Mouse (Mus musculus) kidney, embryonic 16.5 days (tissue): ENCODE measurements at regions not wholly inside any gene's neighbourhood (a gene's known extent, or its start where the extent isn't known, plus 50 kb on each side); places are given as distances from the start of the nearest gene placed in this dataset.

ENCODE experiments used
- ATAC-seq: fragments of 200-750 bp; cut with Nextera tagmentation; 2 replicates; pipeline ENCODE4 v1.8.0; 2017; ENCODE audit warnings: moderate TSS enrichment; ENCODE audit not compliant: low FRiP score, low TSS enrichment
- H3K27ac ChIP-seq: fragments of 300-500 bp; sonication (generic); 2 replicates; pipeline ENCODE4 v1.5.1; 2014; ENCODE audit warnings: low read length
- H3K27me3 ChIP-seq: fragments of 300-500 bp; sonication (generic); 2 replicates; pipeline ENCODE4 v1.6.1; 2014; ENCODE audit warnings: low read length, control low read depth, mixed read lengths; ENCODE audit not compliant: insufficient read depth
- H3K36me3 ChIP-seq: fragments of 300-500 bp; sonication (generic); 2 replicates; pipeline ENCODE4 v1.6.1; 2014; ENCODE audit warnings: low read length, control low read depth, mixed read lengths; ENCODE audit not compliant: insufficient read depth
- H3K4me1 ChIP-seq: fragments of 300-500 bp; sonication (generic); 2 replicates; pipeline ENCODE4 v1.6.1; 2014; ENCODE audit warnings: low read length, control low read depth, mixed read lengths; ENCODE audit not compliant: insufficient read depth
- H3K4me2 ChIP-seq: fragments of 300-500 bp; sonication (generic); replicated peaks from 2 replicates; pipeline ENCODE4 v1.6.1; 2014; ENCODE audit warnings: low read depth, low read length
- H3K4me3 ChIP-seq: fragments of 300-500 bp; sonication (generic); 2 replicates; pipeline ENCODE4 v1.5.1; 2014; ENCODE audit warnings: mild to moderate bottlenecking, low read length
- H3K9ac ChIP-seq: fragments of 300-500 bp; sonication (generic); replicated peaks from 2 replicates; pipeline ENCODE4 v1.6.1; 2014; ENCODE audit warnings: low read length
- H3K9me3 ChIP-seq: fragments of 300-500 bp; sonication (generic); 2 replicates; pipeline ENCODE4 v1.6.1; 2016; ENCODE audit warnings: low read length, control low read depth
- WGBS: fragments of 180-500 bp; shearing (Covaris S2); extraction: QIAGEN DNeasy Blood & Tissue Kit; methylation state at CpG from one replicate; pipeline ENCODE4 v1.1.7; 2014; 5-methylcytosine and 5-hydroxymethylcytosine counted together

DNA sequence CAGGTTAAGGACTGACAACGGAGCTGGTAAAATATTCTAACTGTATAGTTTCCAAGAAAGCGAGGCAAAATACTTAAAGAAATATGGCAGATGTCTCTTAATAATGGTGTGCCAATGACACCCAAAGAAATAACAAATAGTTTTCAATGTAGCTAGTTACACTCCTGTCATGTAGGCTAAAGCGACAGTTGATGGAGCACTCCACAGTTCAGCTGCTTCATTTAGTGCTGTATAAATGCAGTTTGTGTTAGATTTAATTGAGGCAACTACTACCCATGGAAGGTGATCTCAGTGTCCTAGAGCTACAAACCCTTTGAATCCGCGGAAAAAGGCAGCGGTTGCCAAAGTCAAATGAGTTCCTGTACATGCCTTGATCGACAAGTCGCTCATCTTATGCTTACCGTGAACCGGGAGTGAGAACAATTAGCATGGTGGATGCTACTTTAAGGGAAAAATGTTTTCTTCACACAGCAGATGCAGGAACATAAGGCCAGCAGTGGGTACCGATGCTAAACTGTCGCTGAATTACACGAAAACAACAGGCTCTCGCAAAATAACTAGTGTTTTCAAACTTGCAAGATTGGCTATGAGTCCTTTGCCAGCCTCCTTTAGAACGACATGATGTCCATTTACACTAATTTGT is 961.4 kb downstream of the Mat2b start:
- H3K4me1 ChIP-seq = no peaks in the 10 kb centered on the region
- H3K4me2 ChIP-seq = no peak overlapping the region
- no peaks in the 10 kb centered on the region for H3K27me3 ChIP-seq
- no peak for ATAC-seq
- H3K27ac ChIP-seq = no peak overlapping the region
- 92% methylated on average over 15 of the region's 15 CpGs for WGBS
- no peak overlapping the region for H3K4me3 ChIP-seq
- no peaks in the 10 kb centered on the region for H3K36me3 ChIP-seq
- no peaks in the 10 kb centered on the region for H3K9me3 ChIP-seq
- H3K9ac ChIP-seq = no peak overlapping the region

DNA sequence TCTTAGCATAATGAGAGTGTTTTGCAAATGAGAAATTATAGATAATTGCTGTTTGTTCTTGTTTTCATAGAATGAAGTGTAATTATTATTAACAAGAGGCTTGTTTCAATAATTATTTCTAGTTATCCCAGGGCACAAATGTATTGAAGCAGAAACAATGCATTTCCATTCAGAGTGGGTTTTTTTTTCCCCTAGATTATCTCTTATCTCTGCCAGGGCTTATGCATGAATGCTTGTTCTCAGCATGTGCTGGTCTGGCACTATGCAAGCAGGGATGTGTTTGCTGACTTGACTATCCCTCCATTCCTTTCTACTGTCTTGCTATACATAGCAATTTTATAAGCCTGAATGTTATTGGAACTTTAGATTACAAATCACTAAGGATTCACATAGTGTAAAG is 971.4 kb downstream of the Mat2b start:
- H3K27ac ChIP-seq = no peak overlapping the region
- no peaks in the 10 kb centered on the region for H3K4me1 ChIP-seq
- no peaks in the 10 kb centered on the region for H3K9me3 ChIP-seq
- H3K9ac ChIP-seq = no peak overlapping the region
- ATAC-seq = no peak
- H3K27me3 ChIP-seq = no peaks in the 10 kb centered on the region
- H3K36me3 ChIP-seq = no peaks in the 10 kb centered on the region
- H3K4me2 ChIP-seq = no peak overlapping the region
- no peak overlapping the region for H3K4me3 ChIP-seq

DNA sequence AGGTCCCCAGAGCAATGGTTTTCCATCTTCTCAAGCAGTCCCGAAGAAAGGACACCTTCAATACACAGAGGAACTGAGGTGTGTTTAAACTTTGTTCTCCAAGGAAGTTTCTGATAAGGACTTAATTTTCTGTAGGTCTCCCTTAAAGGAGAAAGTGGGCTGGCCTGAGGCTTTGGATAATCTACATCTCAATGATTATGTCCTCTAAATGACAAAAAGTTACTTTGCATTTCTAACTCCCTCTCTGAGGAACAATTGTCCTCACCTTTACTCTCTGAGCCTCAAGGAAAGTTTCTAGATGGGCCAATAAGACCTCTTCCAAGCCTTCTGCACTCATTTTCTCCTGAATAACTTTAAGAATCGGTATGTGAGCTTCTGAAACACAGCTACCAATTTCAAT is 1016.5 kb downstream of the Mat2b start:
- Histone ChIP-seq H3K9ac (no peak overlapping the region), H3K27ac (no peak overlapping the region), H3K4me1 (no peaks in the 10 kb centered on the region), H3K4me3 (no peak overlapping the region), H3K9me3 (no peaks in the 10 kb centered on the region), H3K27me3 (no peaks in the 10 kb centered on the region), H3K36me3 (no peaks in the 10 kb centered on the region), H3K4me2 (no peak overlapping the region)
- 75% methylated on average over 2 of the region's 2 CpGs for WGBS
- ATAC-seq = no peak

DNA sequence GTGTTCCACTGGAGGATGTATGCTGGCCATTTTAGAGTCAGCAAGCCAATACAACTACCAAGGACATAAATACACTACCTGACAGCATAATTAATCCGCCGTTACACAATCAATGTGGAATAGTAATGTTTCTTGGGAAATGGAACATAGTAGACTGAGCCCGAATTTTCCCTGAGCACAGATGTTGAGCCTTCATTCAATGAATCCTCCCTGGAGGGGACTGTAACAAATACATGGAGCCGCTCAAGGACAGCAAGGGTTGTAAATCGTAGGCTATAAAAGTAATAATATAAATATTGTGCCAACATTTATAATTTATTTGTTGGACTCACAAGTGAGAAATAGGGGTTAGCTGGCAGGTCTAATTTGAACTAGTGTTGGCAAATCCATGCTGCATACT is 1041.4 kb downstream of the Mat2b start:
- H3K36me3 ChIP-seq = no peaks in the 10 kb centered on the region
- no peaks in the 10 kb centered on the region for H3K9me3 ChIP-seq
- no peak overlapping the region for H3K4me2 ChIP-seq
- WGBS = 72% methylated on average over 5 of the region's 5 CpGs
- H3K27me3 ChIP-seq = no peaks in the 10 kb centered on the region
- H3K27ac ChIP-seq = no peak overlapping the region
- ATAC-seq = no peak
- no peak overlapping the region for H3K9ac ChIP-seq
- H3K4me3 ChIP-seq = no peak overlapping the region
- H3K4me1 ChIP-seq = no peaks in the 10 kb centered on the region

DNA sequence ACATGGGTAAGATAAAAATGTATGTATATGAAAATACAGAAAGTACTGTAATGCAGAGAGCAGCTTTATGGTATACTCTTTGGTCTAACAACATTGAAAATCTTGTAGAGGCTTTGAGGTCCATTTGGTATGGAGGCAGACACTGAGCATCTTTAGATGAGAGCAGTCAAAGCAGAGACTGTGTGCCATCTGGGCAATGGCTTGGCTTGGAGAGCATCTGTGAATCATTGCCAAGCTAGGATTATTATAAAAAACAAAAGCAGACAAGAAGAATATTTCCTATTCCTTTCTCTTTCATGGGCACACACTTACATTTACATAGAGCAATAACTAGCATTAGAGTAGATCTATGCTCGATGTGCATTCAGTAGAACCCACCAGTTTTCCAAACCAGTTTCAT is 1075.6 kb downstream of the Mat2b start:
- Histone ChIP-seq H3K4me2 (no peak overlapping the region), H3K4me1 (no peaks in the 10 kb centered on the region), H3K27me3 (no peaks in the 10 kb centered on the region), H3K9ac (no peak overlapping the region), H3K9me3 (no peaks in the 10 kb centered on the region), H3K36me3 (no peaks in the 10 kb centered on the region), H3K27ac (no peak overlapping the region), H3K4me3 (no peak overlapping the region)
- ATAC-seq = no peak
- 91% methylated on average over 1 of the region's 1 CpGs for WGBS

DNA sequence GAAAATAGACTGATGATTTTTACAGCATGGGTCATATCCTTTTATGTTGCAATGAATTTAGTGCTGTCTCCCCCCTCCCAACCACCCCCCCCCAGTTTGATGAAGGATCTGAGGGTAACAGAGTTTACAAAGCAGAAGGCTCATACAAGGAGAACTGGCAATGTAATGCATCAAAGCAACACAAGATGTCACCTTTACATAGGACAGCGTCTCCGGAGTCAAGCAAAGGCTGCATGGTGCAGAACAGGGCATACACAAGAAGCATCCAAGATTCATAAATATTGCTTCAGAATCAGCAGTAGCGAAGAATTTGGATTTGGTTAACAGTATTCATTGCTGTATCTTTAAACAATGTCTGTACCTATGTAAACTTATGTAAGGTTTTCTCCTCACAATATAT is 1079.2 kb downstream of the Mat2b start:
- H3K27me3 ChIP-seq = no peaks in the 10 kb centered on the region
- H3K9me3 ChIP-seq = no peaks in the 10 kb centered on the region
- no peak for ATAC-seq
- no peaks in the 10 kb centered on the region for H3K4me1 ChIP-seq
- no peak overlapping the region for H3K27ac ChIP-seq
- no peaks in the 10 kb centered on the region for H3K36me3 ChIP-seq
- H3K4me2 ChIP-seq = no peak overlapping the region
- H3K4me3 ChIP-seq = no peak overlapping the region
- 88% methylated on average over 3 of the region's 3 CpGs for WGBS
- no peak overlapping the region for H3K9ac ChIP-seq

DNA sequence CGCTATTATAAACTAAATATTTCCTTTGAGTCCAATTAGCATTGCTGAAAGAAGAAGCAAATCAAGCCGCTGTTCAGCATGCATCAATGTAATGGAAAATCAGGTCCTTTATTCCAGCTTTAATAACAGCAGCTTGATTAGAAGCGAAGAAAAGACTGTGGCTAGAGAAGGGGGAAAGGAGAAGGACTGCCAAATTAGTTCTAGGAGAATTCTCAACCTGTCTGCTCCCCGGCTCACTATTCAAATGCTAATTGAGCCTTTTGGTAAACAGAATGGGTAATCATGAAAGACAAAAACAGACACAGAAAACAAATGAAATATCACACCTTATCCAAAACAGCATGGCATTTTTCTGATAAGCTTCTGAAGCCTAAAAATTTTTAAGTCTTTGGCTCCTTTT is 1098.5 kb downstream of the Mat2b start:
- H3K4me2 ChIP-seq = no peak overlapping the region
- no peaks in the 10 kb centered on the region for H3K4me1 ChIP-seq
- no peaks in the 10 kb centered on the region for H3K27me3 ChIP-seq
- no peaks in the 10 kb centered on the region for H3K9me3 ChIP-seq
- 38% methylated on average over 4 of the region's 4 CpGs for WGBS
- no peak for ATAC-seq
- no peak overlapping the region for H3K4me3 ChIP-seq
- no peak overlapping the region for H3K9ac ChIP-seq
- H3K27ac ChIP-seq = no peak overlapping the region
- no peaks in the 10 kb centered on the region for H3K36me3 ChIP-seq

DNA sequence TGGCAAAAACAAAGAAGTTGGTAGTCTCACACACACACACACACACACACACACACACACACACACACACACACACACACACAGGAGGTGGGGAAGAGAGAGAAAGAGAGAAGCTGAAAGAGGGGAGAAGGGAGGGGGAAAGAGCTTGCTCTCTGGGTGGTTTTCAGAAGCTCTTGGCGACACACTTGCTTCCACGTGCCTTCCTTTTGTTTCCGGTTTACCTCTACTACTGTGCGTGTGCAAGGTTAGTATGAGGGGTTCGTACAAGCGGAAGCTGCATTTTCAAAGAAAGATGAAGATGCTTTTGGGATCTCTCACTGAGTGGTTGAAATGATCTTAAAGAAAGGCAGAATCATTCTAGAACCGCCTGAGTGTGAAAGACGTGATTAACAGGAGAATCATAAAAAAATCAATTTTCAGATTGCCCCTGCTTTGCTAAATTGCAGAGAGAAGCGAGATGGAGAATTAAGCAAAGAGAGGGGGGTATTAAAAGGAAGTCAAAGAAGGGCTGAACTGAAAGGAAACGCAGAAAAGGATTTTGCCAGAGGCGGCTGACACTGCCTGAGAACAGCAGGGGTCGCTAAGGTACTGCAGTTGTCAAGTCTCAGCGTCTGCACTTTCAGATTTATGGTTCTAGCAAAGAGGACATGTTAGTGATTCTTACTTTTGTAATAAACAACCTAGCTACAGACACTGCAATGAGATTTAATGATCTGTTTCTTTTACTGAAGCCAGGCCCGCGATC is 1106.2 kb downstream of the Mat2b start:
- H3K27me3 ChIP-seq = no peaks in the 10 kb centered on the region
- peak overlapping the region; percentile 45 for H3K4me2 ChIP-seq
- peak overlapping the region; percentile 30 for H3K4me3 ChIP-seq
- WGBS = 24% methylated on average over 15 of the region's 15 CpGs
- 0 out of 2 replicates have a peak overlapping the region, but pooled peaks have one; percentile 8 for H3K9ac ChIP-seq
- ATAC-seq = peak; percentile 61; the same call in 1 of the 2 replicates
- no peak overlapping the region for H3K27ac ChIP-seq
- H3K9me3 ChIP-seq = no peaks in the 10 kb centered on the region
- no peaks in the 10 kb centered on the region for H3K36me3 ChIP-seq
- 0 out of 2 replicates have a peak, but pooled peaks cover 2% of the 10 kb centered on the region for H3K4me1 ChIP-seq

DNA sequence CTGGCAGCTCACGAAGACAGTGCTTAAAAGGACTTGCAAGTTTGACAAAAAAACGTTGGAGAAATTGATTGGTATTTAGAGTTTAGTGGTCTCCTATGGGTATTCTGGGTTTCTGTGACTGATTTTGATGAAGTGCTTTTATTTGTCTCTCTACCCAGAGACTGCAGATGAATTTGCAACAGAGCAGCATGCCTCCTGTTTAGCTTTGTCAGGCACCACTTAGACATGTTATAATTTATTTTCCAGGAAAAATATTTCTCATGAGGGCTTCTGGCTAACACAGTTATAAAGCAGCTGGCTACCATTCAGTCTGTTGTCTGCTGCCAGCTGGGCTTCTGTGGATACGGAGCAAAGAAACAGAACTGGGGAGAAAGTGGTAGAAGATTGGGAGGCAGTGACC is 1136.7 kb downstream of the Mat2b start:
- H3K27ac ChIP-seq = no peak overlapping the region
- 40% methylated on average over 3 of the region's 3 CpGs for WGBS
- H3K9ac ChIP-seq = no peak overlapping the region
- no peak overlapping the region for H3K4me2 ChIP-seq
- H3K9me3 ChIP-seq = no peaks in the 10 kb centered on the region
- no peak for ATAC-seq
- H3K4me3 ChIP-seq = no peak overlapping the region
- no peaks in the 10 kb centered on the region for H3K4me1 ChIP-seq
- H3K36me3 ChIP-seq = no peaks in the 10 kb centered on the region
- no peaks in the 10 kb centered on the region for H3K27me3 ChIP-seq

DNA sequence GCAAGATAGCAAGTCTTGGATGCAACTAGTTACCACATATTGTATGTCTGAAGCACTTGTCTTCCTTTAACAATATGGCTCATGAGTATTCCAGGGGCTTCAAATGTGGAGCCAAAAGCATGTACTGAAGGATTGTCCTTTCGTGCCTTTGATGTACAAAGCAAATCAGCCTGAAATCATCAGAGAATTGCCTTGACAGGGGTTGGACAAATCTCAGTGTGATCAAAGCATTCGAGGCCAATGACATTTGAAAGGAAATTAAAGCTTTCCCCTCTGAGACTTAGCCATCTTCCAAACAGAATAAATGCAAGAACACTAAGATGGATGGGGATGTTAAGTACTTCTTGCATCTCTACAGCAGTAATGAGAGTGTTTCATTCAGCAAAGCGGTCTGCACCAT is 1144.9 kb downstream of the Mat2b start:
- Histone ChIP-seq H3K9me3 (no peaks in the 10 kb centered on the region), H3K4me2 (no peak overlapping the region), H3K27ac (no peak overlapping the region), H3K27me3 (no peaks in the 10 kb centered on the region), H3K4me3 (no peak overlapping the region), H3K9ac (no peak overlapping the region), H3K36me3 (no peaks in the 10 kb centered on the region), H3K4me1 (no peaks in the 10 kb centered on the region)
- no peak for ATAC-seq
- 76% methylated on average over 3 of the region's 3 CpGs for WGBS
